Mouse (Mus musculus) mature B cell (primary cell): Measurements from ENCODE around the gene Agbl5.

Experiments
- in situ Hi-C: fragments of 300-500 bp; cut with MboI; formaldehyde crosslinking; loops from 2 replicates; pipeline ENCODE4 v1.14.3; 2019

Gene Agbl5

GRCm38 (mm10) chr5:30952551-30952950 is 64.1 kb downstream of the Agbl5 start:
- in situ Hi-C loops = no loop called here

GRCm38 (mm10) chr5:30954065-30954464 is 65.6 kb downstream of the Agbl5 start:
- in situ Hi-C loops = no loop called here

GRCm38 (mm10) chr5:30954556-30954955 is 66.1 kb downstream of the Agbl5 start:
- in situ Hi-C loops = no loop called here

GRCm38 (mm10) chr5:30955751-30956150 is 67.3 kb downstream of the Agbl5 start:
- in situ Hi-C loops = no loop called here
